Mouse (Mus musculus): ENCODE measurements at regions not wholly inside any gene's neighbourhood (a gene's known extent, or its start where the extent isn't known, plus 50 kb on each side); places are given as distances from the start of the nearest gene placed in this dataset.

GRCm38 (mm10) chr12:17601245-17602023 is 56.8 kb downstream of the Odc1 start:
- Histone ChIP-seq H3K27me3 (ENCODE audit: control insufficient read depth, insufficient read depth, low read length) (no peaks in the 10 kb centered on the region), H3K4me1 (replicated peaks; ENCODE audit: control insufficient read depth, insufficient read depth, low read length) (no peaks in the 10 kb centered on the region), H3K4me3 (ENCODE audit: low read depth, low read length) (no peak overlapping the region), H3K9me3 (ENCODE audit: control insufficient read depth, low read length) (no peaks in the 10 kb centered on the region), H3K4me2 (replicated peaks; ENCODE audit: low read depth, low read length) (no peak overlapping the region), H3K9ac (ENCODE audit: low read depth, low read length) (no peak overlapping the region), H3K27ac (ENCODE audit: low read depth, low read length) (no peak overlapping the region), H3K36me3 (ENCODE audit: control insufficient read depth, insufficient read depth, low read length) (no peaks in the 10 kb centered on the region)
- ATAC-seq (ENCODE audit: low FRiP score) (no peak), DNase-seq (ENCODE audit: low spot score) (no peak)
- 92% methylated on average over 1 of the region's 1 CpGs for WGBS

GRCm38 (mm10) chr12:17603576-17603975 is 59.0 kb downstream of the Odc1 start:
- ATAC-seq (ENCODE audit: low FRiP score): no peak
- Histone ChIP-seq H3K4me3 (ENCODE audit: low read depth, low read length) (no peak overlapping the region), H3K27me3 (ENCODE audit: control insufficient read depth, insufficient read depth, low read length) (no peaks in the 10 kb centered on the region), H3K4me1 (replicated peaks; ENCODE audit: control insufficient read depth, insufficient read depth, low read length) (no peaks in the 10 kb centered on the region), H3K36me3 (ENCODE audit: control insufficient read depth, insufficient read depth, low read length) (no peaks in the 10 kb centered on the region), H3K4me2 (replicated peaks; ENCODE audit: low read depth, low read length) (no peak overlapping the region), H3K9me3 (ENCODE audit: control insufficient read depth, low read length) (no peaks in the 10 kb centered on the region), H3K9ac (ENCODE audit: low read depth, low read length) (no peak overlapping the region), H3K27ac (ENCODE audit: low read depth, low read length) (no peak overlapping the region)
- no peak for DNase-seq (ENCODE audit: low spot score)
- WGBS: 90% methylated on average over 2 of the region's 2 CpGs

- Histone ChIP-seq H3K4me1 (replicated peaks; ENCODE audit: control insufficient read depth, insufficient read depth, low read length) (no peaks in the 10 kb centered on the region), H3K4me3 (ENCODE audit: low read depth, low read length) (no peak overlapping the region), H3K4me2 (replicated peaks; ENCODE audit: low read depth, low read length) (no peak overlapping the region), H3K27ac (ENCODE audit: low read depth, low read length) (no peak overlapping the region), H3K9ac (ENCODE audit: low read depth, low read length) (no peak overlapping the region), H3K27me3 (ENCODE audit: control insufficient read depth, insufficient read depth, low read length) (no peaks in the 10 kb centered on the region), H3K36me3 (ENCODE audit: control insufficient read depth, insufficient read depth, low read length) (no peaks in the 10 kb centered on the region), H3K9me3 (ENCODE audit: control insufficient read depth, low read length) (no peaks in the 10 kb centered on the region)
- ATAC-seq (ENCODE audit: low FRiP score): no peak
- no peak for DNase-seq (ENCODE audit: low spot score)
- WGBS: 86% methylated on average over 1 of the region's 1 CpGs
Observed at GRCm38 (mm10) chr12:17610384-17610783, 65.8 kb downstream of the Odc1 start.

DNA sequence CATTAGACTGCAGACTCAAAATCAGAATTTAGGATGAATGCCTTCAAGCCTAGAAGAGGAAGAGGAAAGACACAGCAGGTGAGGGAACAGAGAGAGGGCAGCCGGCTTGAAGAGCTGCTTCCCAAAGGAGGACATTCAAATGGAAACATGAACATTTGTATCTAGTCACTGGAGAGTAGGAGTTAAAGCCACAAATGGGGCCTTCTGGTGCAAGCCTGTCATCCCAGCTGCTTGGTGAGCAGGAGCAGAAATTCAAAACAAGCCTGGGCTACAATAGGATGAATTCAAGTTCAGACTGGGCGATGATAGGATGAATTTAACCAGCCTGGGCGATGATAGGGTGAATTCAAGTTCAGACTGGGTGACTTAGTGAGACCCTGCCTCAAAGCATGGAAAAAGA is 67.4 kb downstream of the Odc1 start:
- no peaks in the 10 kb centered on the region for H3K4me1 ChIP-seq (replicated peaks; ENCODE audit: control insufficient read depth, insufficient read depth, low read length)
- H3K27ac ChIP-seq (ENCODE audit: low read depth, low read length): no peak overlapping the region
- no peaks in the 10 kb centered on the region for H3K36me3 ChIP-seq (ENCODE audit: control insufficient read depth, insufficient read depth, low read length)
- H3K9me3 ChIP-seq (ENCODE audit: control insufficient read depth, low read length): no peaks in the 10 kb centered on the region
- no peak overlapping the region for H3K4me3 ChIP-seq (ENCODE audit: low read depth, low read length)
- H3K4me2 ChIP-seq (replicated peaks; ENCODE audit: low read depth, low read length): no peak overlapping the region
- H3K9ac ChIP-seq (ENCODE audit: low read depth, low read length): no peak overlapping the region
- no peak for ATAC-seq (ENCODE audit: low FRiP score)
- no peaks in the 10 kb centered on the region for H3K27me3 ChIP-seq (ENCODE audit: control insufficient read depth, insufficient read depth, low read length)
- 80% methylated on average over 3 of the region's 3 CpGs for whole genome bisulfite sequencing
- no peak for DNase-seq (ENCODE audit: low spot score)

- H3K27ac ChIP-seq (ENCODE audit: low read depth, low read length): no peak overlapping the region
- H3K4me3 ChIP-seq (ENCODE audit: low read depth, low read length): no peak overlapping the region
- no peak overlapping the region for H3K9ac ChIP-seq (ENCODE audit: low read depth, low read length)
- H3K27me3 ChIP-seq (ENCODE audit: control insufficient read depth, insufficient read depth, low read length): no peaks in the 10 kb centered on the region
- DNase-seq (ENCODE audit: low spot score) (no peak), ATAC-seq (ENCODE audit: low FRiP score) (no peak)
- 32% methylated on average over 2 of the region's 2 CpGs for WGBS
- no peaks in the 10 kb centered on the region for H3K4me1 ChIP-seq (replicated peaks; ENCODE audit: control insufficient read depth, insufficient read depth, low read length)
- no peaks in the 10 kb centered on the region for H3K36me3 ChIP-seq (ENCODE audit: control insufficient read depth, insufficient read depth, low read length)
- H3K4me2 ChIP-seq (replicated peaks; ENCODE audit: low read depth, low read length): no peak overlapping the region
- H3K9me3 ChIP-seq (ENCODE audit: control insufficient read depth, low read length): no peaks in the 10 kb centered on the region
Observed at GRCm38 (mm10) chr12:17618300-17618699, 72.4 kb upstream of the Hpcal1 start.

- no peaks in the 10 kb centered on the region for H3K36me3 ChIP-seq (ENCODE audit: control insufficient read depth, insufficient read depth, low read length)
- 53% methylated on average over 6 of the region's 6 CpGs for WGBS
- no peak for ATAC-seq (ENCODE audit: low FRiP score)
Observed at GRCm38 (mm10) chr12:17620226-17620625, 70.4 kb upstream of the Hpcal1 start.

GRCm38 (mm10) chr12:17621487-17621888 is 69.2 kb upstream of the Hpcal1 start:
- peak; percentile 16; the same call in 1 of the 2 replicates for ATAC-seq (ENCODE audit: low FRiP score)

More at GRCm38 (mm10) chr12:17620226-17620625, 70.4 kb upstream of the Hpcal1 start:
- Histone ChIP-seq H3K4me2 (replicated peaks; ENCODE audit: low read depth, low read length) (no peak overlapping the region), H3K9me3 (ENCODE audit: control insufficient read depth, low read length) (no peaks in the 10 kb centered on the region), H3K27ac (ENCODE audit: low read depth, low read length) (no peak overlapping the region), H3K9ac (ENCODE audit: low read depth, low read length) (no peak overlapping the region), H3K4me3 (ENCODE audit: low read depth, low read length) (no peak overlapping the region), H3K4me1 (replicated peaks; ENCODE audit: control insufficient read depth, insufficient read depth, low read length) (no peaks in the 10 kb centered on the region), H3K27me3 (ENCODE audit: control insufficient read depth, insufficient read depth, low read length) (no peaks in the 10 kb centered on the region)
- DNase-seq (ENCODE audit: low spot score): no peak

GRCm38 (mm10) chr12:17622509-17623005 is 68.1 kb upstream of the Hpcal1 start:
- no peak overlapping the region for H3K9ac ChIP-seq (ENCODE audit: low read depth, low read length)
- H3K4me2 ChIP-seq (replicated peaks; ENCODE audit: low read depth, low read length): no peak overlapping the region
- 29% methylated on average over 8 of the region's 8 CpGs for WGBS
- H3K27me3 ChIP-seq (ENCODE audit: control insufficient read depth, insufficient read depth, low read length): no peaks in the 10 kb centered on the region
- peaks cover 11% of the 10 kb centered on the region; the same call in 1 of the 2 replicates for H3K4me1 ChIP-seq (replicated peaks; ENCODE audit: control insufficient read depth, insufficient read depth, low read length)
- H3K27ac ChIP-seq (ENCODE audit: low read depth, low read length): no peak overlapping the region
- no peak for ATAC-seq (ENCODE audit: low FRiP score)
- H3K4me3 ChIP-seq (ENCODE audit: low read depth, low read length): no peak overlapping the region
- no peaks in the 10 kb centered on the region for H3K36me3 ChIP-seq (ENCODE audit: control insufficient read depth, insufficient read depth, low read length)
- no peaks in the 10 kb centered on the region for H3K9me3 ChIP-seq (ENCODE audit: control insufficient read depth, low read length)
- no peak for DNase-seq (ENCODE audit: low spot score)

More at GRCm38 (mm10) chr12:17621487-17621888, 69.2 kb upstream of the Hpcal1 start:
- no peaks in the 10 kb centered on the region for H3K36me3 ChIP-seq (ENCODE audit: control insufficient read depth, insufficient read depth, low read length)
- no peaks in the 10 kb centered on the region for H3K9me3 ChIP-seq (ENCODE audit: control insufficient read depth, low read length)
- DNase-seq (ENCODE audit: low spot score): peak; percentile 16
- H3K4me2 ChIP-seq (replicated peaks; ENCODE audit: low read depth, low read length): no peak overlapping the region
- no peak overlapping the region for H3K4me3 ChIP-seq (ENCODE audit: low read depth, low read length)
- H3K4me1 ChIP-seq (replicated peaks; ENCODE audit: control insufficient read depth, insufficient read depth, low read length): peaks cover 11% of the 10 kb centered on the region; the same call in 1 of the 2 replicates
- WGBS: 30% methylated on average over 6 of the region's 6 CpGs
- peak overlapping the region; percentile 2; the same call in 1 of the 2 replicates for H3K27ac ChIP-seq (ENCODE audit: low read depth, low read length)
- no peak overlapping the region for H3K9ac ChIP-seq (ENCODE audit: low read depth, low read length)
- H3K27me3 ChIP-seq (ENCODE audit: control insufficient read depth, insufficient read depth, low read length): no peaks in the 10 kb centered on the region

GRCm38 (mm10) chr12:17626043-17626442 is 64.6 kb upstream of the Hpcal1 start:
- Histone ChIP-seq H3K4me1 (replicated peaks; ENCODE audit: control insufficient read depth, insufficient read depth, low read length) (peaks cover 11% of the 10 kb centered on the region; the same call in 1 of the 2 replicates), H3K9ac (ENCODE audit: low read depth, low read length) (no peak overlapping the region), H3K4me2 (replicated peaks; ENCODE audit: low read depth, low read length) (no peak overlapping the region), H3K36me3 (ENCODE audit: control insufficient read depth, insufficient read depth, low read length) (no peaks in the 10 kb centered on the region), H3K27ac (ENCODE audit: low read depth, low read length) (peak overlapping the region; percentile 48), H3K9me3 (ENCODE audit: control insufficient read depth, low read length) (no peaks in the 10 kb centered on the region), H3K27me3 (ENCODE audit: control insufficient read depth, insufficient read depth, low read length) (no peaks in the 10 kb centered on the region), H3K4me3 (ENCODE audit: low read depth, low read length) (no peak overlapping the region)
- DNase-seq (ENCODE audit: low spot score) (peak; percentile 63), ATAC-seq (ENCODE audit: low FRiP score) (peak; percentile 86)
- WGBS: 24% methylated on average over 3 of the region's 3 CpGs

Measured in hindbrain, embryonic 11.5 days (tissue).